Mouse (Mus musculus): ENCODE results near the gene Psmf1. TPM values are rescaled to one million over a fixed set of nuclear protein-coding genes. Genes with fewer than 3 reads are reported as not detected.

The Psmf1 gene
- total and polyA plus RNA-seq, 3 experiments: 60.2 to 112 TPM; not detected in 1

GRCm38 (mm10) chr2:151790169-151790568, 46.2 kb upstream of the Psmf1 start:
- Histone ChIP-seq H3K27me3 (ENCODE audit: control insufficient read depth in 1 of 2, insufficient read depth in 2 of 2, low read length in 2 of 2) (peaks cover 0 to 5% of the 10 kb centered on the region in 2 experiments; a peak in 1 of 4 replicates), H3K4me1 (ENCODE audit: control insufficient read depth in 1 of 2, insufficient read depth in 2 of 2, low read length in 2 of 2) (no peaks in the 10 kb centered on the region), H3K9me3 (replicated peaks; ENCODE audit: insufficient read depth, low read length) (no peaks in the 10 kb centered on the region), H3K36me3 (ENCODE audit: control insufficient read depth in 1 of 2, insufficient read depth in 2 of 2, low read length in 2 of 2) (no peaks in the 10 kb centered on the region), H3K79me2 (ENCODE audit: control insufficient read depth, insufficient read depth, low read length, poor library complexity) (no peaks in the 10 kb centered on the region), H3K27ac (ENCODE audit: control insufficient read depth, low read depth, low read length) (no peak overlapping the region), H3K9ac (ENCODE audit: control insufficient read depth, low read depth, low read length, poor library complexity, severe bottlenecking) (no peak overlapping the region), H3K4me3 (ENCODE audit: control insufficient read depth in 1 of 2, insufficient read depth in 1 of 2, low read depth in 2 of 2, low read length in 2 of 2) (no peak overlapping the region)
- no peak for TF ChIP-seq POLR2AphosphoS5 (IDR thresholded peaks at IDR 0.05; ENCODE audit: borderline replicate concordance, low read depth, low read length)
- no peak for TF ChIP-seq JUND (IDR thresholded peaks at IDR 0.05; ENCODE audit: low read depth, low read length)
- TF ChIP-seq TAL1 (IDR thresholded peaks at IDR 0.05; ENCODE audit: low read length): no peak
- TF ChIP-seq MXI1 (IDR thresholded peaks at IDR 0.05; ENCODE audit: low read depth, low read length): no peak
- TF ChIP-seq NELFE (IDR thresholded peaks at IDR 0.05; ENCODE audit: low read depth, low read length): no peak
- TF ChIP-seq SIN3A (IDR thresholded peaks at IDR 0.05; ENCODE audit: low read length): no peak
- no peak for TF ChIP-seq POLR2A (IDR thresholded peaks at IDR 0.05; ENCODE audit: control insufficient read depth in 1 of 2, insufficient read depth in 1 of 2, low read depth in 1 of 2, low read length in 2 of 2, poor library complexity in 1 of 2)
- DNase-seq (ENCODE audit: low read depth, low spot score): no peak

GRCm38 (mm10) chr2:151788221-151788977, 44.4 kb upstream of the Psmf1 start:
- DNase-seq (ENCODE audit: low read depth, low spot score): no peak
- no peak overlapping the region for H3K4me3 ChIP-seq (ENCODE audit: control insufficient read depth in 1 of 2, insufficient read depth in 1 of 2, low read depth in 2 of 2, low read length in 2 of 2)
- H3K79me2 ChIP-seq (ENCODE audit: control insufficient read depth, insufficient read depth, low read length, poor library complexity): no peaks in the 10 kb centered on the region
- H3K9ac ChIP-seq (ENCODE audit: control insufficient read depth, low read depth, low read length, poor library complexity, severe bottlenecking): no peak overlapping the region
- no peaks in the 10 kb centered on the region for H3K36me3 ChIP-seq (ENCODE audit: control insufficient read depth in 1 of 2, insufficient read depth in 2 of 2, low read length in 2 of 2)
- H3K9me3 ChIP-seq (replicated peaks; ENCODE audit: insufficient read depth, low read length): no peaks in the 10 kb centered on the region
- no peak for TF ChIP-seq GATA1 (IDR thresholded peaks at IDR 0.05; ENCODE audit: low read depth, low read length)
- no peak for TF ChIP-seq SIN3A (IDR thresholded peaks at IDR 0.05; ENCODE audit: low read length)
- TF ChIP-seq MAZ (IDR thresholded peaks at IDR 0.05; ENCODE audit: low read depth, low read length): no peak
- no peak for TF ChIP-seq CHD2 (IDR thresholded peaks at IDR 0.05; ENCODE audit: low read length)
- no peak for TF ChIP-seq BHLHE40 (IDR thresholded peaks at IDR 0.05; ENCODE audit: borderline replicate concordance, low read depth, low read length)
- H3K27me3 ChIP-seq (ENCODE audit: control insufficient read depth in 1 of 2, insufficient read depth in 2 of 2, low read length in 2 of 2): peaks cover 0 to 5% of the 10 kb centered on the region in 2 experiments; a peak in 2 of 4 replicates
- no peaks in the 10 kb centered on the region for H3K4me1 ChIP-seq (ENCODE audit: control insufficient read depth in 1 of 2, insufficient read depth in 2 of 2, low read length in 2 of 2)
- H3K27ac ChIP-seq (ENCODE audit: control insufficient read depth, low read depth, low read length): no peak overlapping the region

- H3K4me1 ChIP-seq (ENCODE audit: control insufficient read depth in 1 of 2, insufficient read depth in 2 of 2, low read length in 2 of 2): no peaks in the 10 kb centered on the region
- TF ChIP-seq ZKSCAN1 (IDR thresholded peaks at IDR 0.05; ENCODE audit: low read depth, low read length): no peak
- TF ChIP-seq ZMIZ1 (IDR thresholded peaks at IDR 0.05; ENCODE audit: low read depth, low read length): no peak
- TF ChIP-seq ZNF384 (IDR thresholded peaks at IDR 0.05; ENCODE audit: low read depth, low read length): no peak
- no peak for TF ChIP-seq CTCF (IDR thresholded peaks at IDR 0.05 in 2 of 3, conservative IDR thresholded peaks at IDR 0.05 in 1 of 3; ENCODE audit: control insufficient read depth in 1 of 3, insufficient read depth in 1 of 3, low read depth in 2 of 3, low read length in 3 of 3, poor library complexity in 1 of 3, severe bottlenecking in 1 of 3)
- TF ChIP-seq RCOR1 (IDR thresholded peaks at IDR 0.05; ENCODE audit: low read depth, low read length): no peak
- no peak for TF ChIP-seq MAZ (IDR thresholded peaks at IDR 0.05; ENCODE audit: low read depth, low read length)
- no peak for TF ChIP-seq NRF1 (IDR thresholded peaks at IDR 0.05; ENCODE audit: insufficient read depth, low read depth, low read length, poor library complexity, severe bottlenecking)
- no peak for TF ChIP-seq USF1 (IDR thresholded peaks at IDR 0.05; ENCODE audit: low read depth, low read length)
- no peak for TF ChIP-seq JUND (IDR thresholded peaks at IDR 0.05; ENCODE audit: low read depth, low read length)
- no peak for TF ChIP-seq BHLHE40 (IDR thresholded peaks at IDR 0.05; ENCODE audit: borderline replicate concordance, low read depth, low read length)
- TF ChIP-seq CHD2 (IDR thresholded peaks at IDR 0.05; ENCODE audit: low read length): no peak
- TF ChIP-seq POLR2AphosphoS5 (IDR thresholded peaks at IDR 0.05; ENCODE audit: borderline replicate concordance, low read depth, low read length): no peak
- TF ChIP-seq TAL1 (IDR thresholded peaks at IDR 0.05; ENCODE audit: low read length): no peak
- no peak for TF ChIP-seq GATA1 (IDR thresholded peaks at IDR 0.05; ENCODE audit: low read depth, low read length)
- TF ChIP-seq HCFC1 (IDR thresholded peaks at IDR 0.05; ENCODE audit: low read depth, low read length): no peak
- peaks cover 0 to 2% of the 10 kb centered on the region in 2 experiments; a peak in 3 of 4 replicates for H3K27me3 ChIP-seq (ENCODE audit: control insufficient read depth in 1 of 2, insufficient read depth in 2 of 2, low read length in 2 of 2)
Observed at GRCm38 (mm10) chr2:151783493-151783892, 39.5 kb upstream of the Psmf1 start.

More at GRCm38 (mm10) chr2:151783493-151783892, 39.5 kb upstream of the Psmf1 start:
- no peak overlapping the region for H3K4me3 ChIP-seq (ENCODE audit: control insufficient read depth in 1 of 2, insufficient read depth in 1 of 2, low read depth in 2 of 2, low read length in 2 of 2)
- no peak overlapping the region for H3K27ac ChIP-seq (ENCODE audit: control insufficient read depth, low read depth, low read length)
- no peaks in the 10 kb centered on the region for H3K9me3 ChIP-seq (replicated peaks; ENCODE audit: insufficient read depth, low read length)
- no peaks in the 10 kb centered on the region for H3K79me2 ChIP-seq (ENCODE audit: control insufficient read depth, insufficient read depth, low read length, poor library complexity)
- no peaks in the 10 kb centered on the region for H3K36me3 ChIP-seq (ENCODE audit: control insufficient read depth in 1 of 2, insufficient read depth in 2 of 2, low read length in 2 of 2)
- no peak overlapping the region for H3K9ac ChIP-seq (ENCODE audit: control insufficient read depth, low read depth, low read length, poor library complexity, severe bottlenecking)
- no peak for DNase-seq (ENCODE audit: low read depth, low spot score)

All from MEL (cell line).